Mouse (Mus musculus) CH12.LX (cell line): Measurements from ENCODE around the gene Sh3bp2.
"Not testable (repeated sequence)": the region's sequence is repeated elsewhere in the genome, so short reads cannot be mapped to it uniquely, and the experiment has no call there.

Experiments
- BHLHE40 ChIP-seq: IDR thresholded peaks from 2 replicates; pipeline ENCODE4 v1.6.1; 2011; ENCODE audit warnings: mild to moderate bottlenecking, low read depth, low read length, improper control_type of control experiment
- CTCF ChIP-seq, 2 experiments: IDR thresholded peaks in 1 of 2; conservative IDR thresholded peaks in 1 of 2; 2 replicates each; pipeline ENCODE4 v1.5.1; 2011 to 2012; ENCODE audit warnings: low read depth in 2 of 2, low read length in 2 of 2, improper control_type of control experiment in 1 of 2, inconsistent platforms in 1 of 2, mild to moderate bottlenecking in 1 of 2, moderate library complexity in 1 of 2
- E2F4 ChIP-seq: IDR thresholded peaks from 2 replicates; pipeline ENCODE4 v1.6.1; 2011; ENCODE audit warnings: low read depth, low read length, improper control_type of control experiment; ENCODE audit not compliant: insufficient replicate concordance
- HCFC1 ChIP-seq: IDR thresholded peaks from 2 replicates; pipeline ENCODE4 v1.6.1; 2012; ENCODE audit warnings: low read depth, mild to moderate bottlenecking, inconsistent platforms, low read length, improper control_type of control experiment
- KAT2A ChIP-seq: IDR thresholded peaks from 2 replicates; pipeline ENCODE4 v1.6.1; 2012; ENCODE audit warnings: low read length, improper control_type of control experiment, inconsistent platforms; ENCODE audit not compliant: insufficient replicate concordance
- MYC ChIP-seq: IDR thresholded peaks from 2 replicates; pipeline ENCODE4 v1.6.1; 2011; ENCODE audit warnings: low read depth, mild to moderate bottlenecking, improper control_type of control experiment, low read length
- TBP ChIP-seq: conservative IDR thresholded peaks from 2 replicates; pipeline ENCODE4 v1.6.1; 2011; ENCODE audit warnings: low read depth, low read length, improper control_type of control experiment
- TCF12 ChIP-seq: IDR thresholded peaks from 2 replicates; pipeline ENCODE4 v1.6.1; 2014; ENCODE audit warnings: low read depth, mild to moderate bottlenecking, inconsistent platforms, low read length, improper control_type of control experiment
- USF2 ChIP-seq: conservative IDR thresholded peaks from 2 replicates; pipeline ENCODE4 v1.6.1; 2011; ENCODE audit warnings: low read depth, low read length, improper control_type of control experiment

GRCm38 (mm10) chr5:34581671-34582313 is 56.2 kb downstream of the Sh3bp2 start:
- not testable (repeated sequence) for TF ChIP-seq CTCF (conservative IDR thresholded peaks at IDR 0.05 in 1 of 2, IDR thresholded peaks at IDR 0.05 in 1 of 2; ENCODE audit: low read depth in 2 of 2, low read length in 2 of 2); USF2; BHLHE40; E2F4; MYC; TCF12; HCFC1; TBP; KAT2A
